Mouse (Mus musculus) kidney, postnatal 14 days (tissue): ENCODE results near the gene Gak.

ENCODE experiments used
- DNase-seq: peaks from one replicate; pipeline ENCODE4 v3.0.0; 2022; ENCODE audit warnings: mixed read lengths

Gak gene

GRCm38 (mm10) chr5:108629634-108630483 lies at the start of gene Gak, which contains the start of gene Tmem175:
TSS of gene Gak (minus strand) at chr5:108629755.
TSS of gene Tmem175 (plus strand) at chr5:108629770.
- peak; percentile 96 for DNase-seq

- DNase-seq = peak; percentile 61
Measured at GRCm38 (mm10) chr5:108678296-108678854, 48.8 kb upstream of the Gak start.

- DNase-seq = peak; percentile 65
Measured at GRCm38 (mm10) chr5:108677605-108678295, 48.2 kb upstream of the Gak start.

GRCm38 (mm10) chr5:108676772-108677498 lies 47.4 kb upstream of the Gak start:
- DNase-seq = no peak

- peak; percentile 77 for DNase-seq
Measured at GRCm38 (mm10) chr5:108675251-108675816, 45.8 kb upstream of the Gak start, which contains the start of gene Slc26a1. TSS of gene Slc26a1 (minus strand) at chr5:108675569.

- peak; percentile 75 for DNase-seq
Measured at GRCm38 (mm10) chr5:108674624-108675023, 45.1 kb upstream of the Gak start.

DNA sequence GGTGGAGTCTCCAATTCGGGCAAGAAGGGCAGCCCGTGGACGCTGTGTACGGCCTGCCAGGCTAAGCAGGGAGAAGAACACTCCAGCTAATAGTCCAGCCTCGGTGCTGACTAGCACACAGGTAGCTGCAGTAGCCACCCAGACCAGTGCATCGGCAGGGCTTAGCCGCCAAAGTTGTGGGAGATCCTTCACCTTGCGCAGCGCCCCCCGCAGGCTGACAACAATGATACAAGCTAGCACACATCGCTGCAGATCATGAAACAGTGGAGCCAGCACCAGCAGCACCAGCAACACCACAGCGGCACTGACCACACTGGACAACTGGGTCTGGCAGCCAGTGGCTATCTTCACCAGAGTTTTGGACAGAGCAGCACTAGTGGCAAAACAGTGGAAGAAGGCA lies 42.2 kb upstream of the Gak start:
- no peak for DNase-seq

DNA sequence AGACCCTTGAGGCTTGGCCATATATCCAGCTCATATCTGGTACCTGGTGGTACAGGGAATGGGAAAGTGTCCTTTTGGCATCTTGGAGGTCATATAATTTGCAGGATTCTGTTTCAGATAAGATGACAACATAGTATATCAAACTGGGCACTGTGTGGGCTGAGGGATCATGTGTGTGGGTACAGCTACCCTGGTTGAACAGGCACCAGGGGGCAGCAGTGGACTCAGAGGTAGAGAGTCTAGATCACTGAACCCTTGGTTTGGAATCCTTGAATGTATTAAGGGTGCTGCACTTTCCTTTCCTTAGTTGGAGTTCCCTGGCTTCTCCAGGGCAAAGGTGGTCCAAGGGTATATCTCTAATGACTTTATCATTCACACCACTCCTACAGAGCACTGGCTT lies 41.2 kb upstream of the Gak start:
- peak; percentile 61 for DNase-seq

DNA sequence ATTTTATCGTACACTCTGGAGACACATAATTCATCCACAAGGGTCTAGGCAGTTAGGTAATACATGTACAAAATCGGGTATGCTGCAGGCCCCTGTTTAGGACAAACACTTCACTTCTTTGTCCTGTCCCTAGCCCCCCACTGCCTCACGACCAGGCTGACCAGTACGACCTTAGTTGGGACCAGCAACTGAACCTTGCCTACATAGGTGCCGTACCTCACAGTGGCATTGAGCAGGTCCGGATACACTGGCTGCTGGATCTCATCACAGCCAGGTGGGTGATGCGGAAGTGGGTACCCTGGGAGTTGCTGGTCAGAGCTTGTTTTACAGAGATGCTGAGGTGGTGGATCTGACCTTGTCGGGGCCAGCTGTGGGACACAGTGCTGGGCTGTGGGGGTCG lies 40.4 kb upstream of the Gak start:
- no peak for DNase-seq

DNA sequence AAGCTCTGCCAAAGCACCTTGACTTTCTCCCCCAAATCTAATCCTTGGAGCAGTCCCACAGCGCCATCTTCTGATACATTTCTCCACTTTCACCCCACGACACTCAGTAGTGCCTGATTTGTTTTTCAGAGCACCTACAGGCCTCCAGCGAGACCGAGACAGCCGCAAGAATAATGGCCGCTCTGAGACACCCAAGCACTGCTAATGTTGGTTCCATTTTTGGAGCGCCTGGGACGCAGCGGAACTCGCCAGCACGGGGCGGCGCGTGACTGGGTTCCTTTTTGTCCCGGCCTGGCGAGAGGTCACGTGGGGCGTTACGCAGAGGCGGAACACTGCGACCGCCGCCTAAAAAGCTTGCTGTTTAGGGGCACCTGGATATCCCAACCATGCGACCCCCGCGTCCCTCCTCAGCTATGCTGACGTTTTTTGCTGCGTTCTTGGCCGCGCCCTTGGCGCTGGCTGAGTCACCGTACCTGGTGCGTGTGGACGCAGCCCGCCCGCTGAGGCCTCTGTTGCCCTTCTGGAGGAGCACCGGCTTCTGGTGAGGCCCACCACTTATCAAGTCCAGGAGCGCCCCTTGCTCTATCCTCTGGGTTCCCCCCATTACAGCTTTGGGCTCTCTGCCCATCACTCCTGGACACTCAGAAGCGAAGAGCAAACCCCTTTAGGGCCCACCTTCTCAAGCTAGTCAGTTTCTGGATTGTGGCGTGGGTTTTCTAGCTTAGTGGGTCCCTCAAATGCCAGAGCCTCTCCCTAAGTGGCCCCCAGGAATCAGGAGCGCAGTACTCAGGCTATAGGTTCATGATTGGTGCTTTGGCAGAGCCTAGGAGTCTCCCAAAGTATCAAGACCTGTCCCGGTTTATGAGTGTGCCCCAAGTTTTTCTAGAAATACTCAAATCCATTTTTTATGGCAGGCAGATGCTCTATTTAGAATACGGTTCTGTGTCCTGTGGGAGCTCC lies 39.7 kb upstream of the Gak start, which contains the start of gene Dgkq:
Dgkq (minus strand) TSS at position 696 of the 960 bp plus-strand sequence.
- peak; percentile 92 for DNase-seq

DNA sequence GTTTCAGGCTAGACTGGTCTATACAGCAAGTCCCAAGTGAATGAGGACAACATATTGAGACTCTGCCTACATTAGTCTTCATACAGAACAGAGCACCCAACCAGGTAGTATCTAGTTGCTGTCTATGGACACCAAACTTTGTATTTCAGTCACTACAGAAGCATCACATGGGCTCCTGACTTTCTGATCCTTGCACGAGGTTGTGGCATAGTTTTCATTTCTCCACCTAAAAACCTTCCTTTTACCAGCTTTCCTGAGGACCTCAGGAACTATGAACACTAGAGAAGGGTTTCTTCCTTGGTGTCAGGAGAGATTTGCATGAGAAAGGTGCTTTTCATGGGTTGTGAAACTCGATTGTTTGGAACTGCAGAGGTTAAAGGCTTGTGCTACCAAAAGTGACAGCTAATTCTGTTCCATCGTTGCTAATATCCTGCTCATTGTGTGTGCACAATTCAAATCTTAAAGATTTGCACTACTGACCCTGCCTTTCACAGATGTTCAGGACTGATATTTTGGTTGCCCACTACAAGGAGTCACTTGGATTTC lies 38.9 kb upstream of the Gak start:
- DNase-seq = no peak

GRCm38 (mm10) chr5:108667370-108667769 lies 37.8 kb upstream of the Gak start:
- no peak for DNase-seq

DNA sequence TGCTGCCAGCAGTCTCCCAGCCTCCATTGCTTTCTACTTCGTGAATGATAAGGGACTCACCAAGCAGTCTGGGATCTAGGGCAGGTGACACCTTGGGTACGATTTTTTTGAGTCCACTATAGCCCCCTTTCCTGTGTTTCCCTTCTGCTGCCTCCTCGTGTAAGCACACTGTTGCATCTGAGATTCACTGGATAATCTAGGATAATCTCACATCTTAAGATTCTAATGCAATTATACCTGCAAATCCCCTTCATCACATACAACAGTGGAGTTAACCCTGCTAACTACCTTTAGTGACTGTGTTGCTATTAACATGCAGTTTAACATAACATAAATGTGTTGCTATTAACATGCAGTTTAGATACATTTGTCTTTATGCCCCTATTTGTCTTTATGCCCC lies 35.5 kb upstream of the Gak start:
- no peak for DNase-seq

GRCm38 (mm10) chr5:108662772-108663171 lies 33.2 kb upstream of the Gak start:
- DNase-seq = no peak

DNA sequence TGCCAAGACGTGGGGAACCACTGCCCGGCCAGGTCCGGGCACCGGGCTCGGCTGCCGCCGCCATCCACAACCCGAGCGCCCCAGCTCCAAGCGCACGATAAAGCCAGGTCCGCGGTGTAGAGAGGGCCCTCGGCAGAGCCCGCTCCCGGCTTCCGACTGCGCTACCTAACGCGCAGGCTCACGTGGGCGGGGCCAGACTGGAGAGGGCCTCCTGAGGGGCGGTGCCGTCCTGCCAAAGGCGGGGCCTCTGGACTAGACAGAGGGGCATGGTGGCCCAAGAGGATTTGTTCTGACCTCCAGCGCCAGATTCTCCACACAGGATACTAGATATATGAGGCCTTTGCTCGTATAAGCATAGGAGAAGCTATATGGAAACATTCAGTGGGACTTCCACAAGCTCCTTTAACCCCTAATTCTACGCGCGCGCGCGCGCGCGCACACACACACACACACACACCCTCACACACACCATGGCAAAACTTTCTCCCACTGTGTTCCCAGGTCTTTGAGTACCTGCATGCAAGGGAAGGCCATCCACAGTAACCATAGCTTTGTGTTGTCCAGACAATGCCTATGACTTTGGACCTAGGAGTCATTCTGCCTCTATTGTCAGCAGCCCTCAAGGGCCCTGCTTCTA lies 31.2 kb upstream of the Gak start:
- DNase-seq = peak; percentile 95

DNA sequence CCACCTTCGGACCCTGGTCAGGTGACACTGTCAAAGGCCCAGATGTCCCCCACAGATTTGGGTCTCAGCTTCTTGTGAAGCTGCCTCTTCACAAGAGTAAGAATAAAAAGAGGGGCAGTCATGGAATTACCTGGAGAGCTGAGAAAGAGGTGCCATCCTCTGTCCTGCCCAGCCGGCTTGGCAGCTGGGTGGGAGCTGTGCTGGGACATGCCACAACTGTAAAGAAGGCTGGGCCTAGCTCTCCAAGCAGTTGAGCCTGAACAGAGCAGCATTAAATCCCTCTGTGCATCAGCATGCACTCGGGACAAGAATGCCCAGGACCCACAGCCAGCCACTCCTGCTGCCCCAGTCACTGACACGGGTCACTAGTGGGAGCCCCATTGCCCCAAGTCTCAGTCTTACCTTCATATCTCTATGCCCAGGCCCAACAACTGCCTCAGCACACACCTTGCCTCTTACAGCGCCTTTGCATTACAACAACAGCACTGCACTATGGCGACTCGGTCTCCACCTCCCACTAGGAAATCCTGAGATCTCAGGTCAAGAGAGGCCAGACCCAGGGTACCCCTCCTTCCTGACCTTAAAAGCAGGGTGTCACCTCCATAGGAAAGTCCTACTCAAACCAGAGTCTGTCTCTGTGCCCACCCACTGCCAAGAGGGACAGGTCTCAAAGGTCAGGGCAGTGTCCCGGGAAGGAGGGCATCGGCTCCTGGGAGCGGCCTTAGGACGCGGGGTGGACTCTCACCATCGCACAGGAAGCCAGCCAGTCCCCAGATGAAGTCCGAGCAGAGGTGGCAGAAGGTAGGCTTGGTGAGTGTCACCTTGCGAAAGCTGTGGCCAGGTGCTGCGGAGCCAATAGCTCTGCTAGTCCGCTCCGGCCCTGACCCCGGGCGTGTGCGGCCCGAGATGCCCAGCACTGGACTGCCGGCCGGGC lies 30.4 kb upstream of the Gak start, which contains the start of gene Idua:
Idua (plus strand) TSS at position 634 of the 934 bp plus-strand sequence.
- DNase-seq = no peak

- no peak for DNase-seq
Measured at GRCm38 (mm10) chr5:108658611-108659010, 29.1 kb upstream of the Gak start.

DNA sequence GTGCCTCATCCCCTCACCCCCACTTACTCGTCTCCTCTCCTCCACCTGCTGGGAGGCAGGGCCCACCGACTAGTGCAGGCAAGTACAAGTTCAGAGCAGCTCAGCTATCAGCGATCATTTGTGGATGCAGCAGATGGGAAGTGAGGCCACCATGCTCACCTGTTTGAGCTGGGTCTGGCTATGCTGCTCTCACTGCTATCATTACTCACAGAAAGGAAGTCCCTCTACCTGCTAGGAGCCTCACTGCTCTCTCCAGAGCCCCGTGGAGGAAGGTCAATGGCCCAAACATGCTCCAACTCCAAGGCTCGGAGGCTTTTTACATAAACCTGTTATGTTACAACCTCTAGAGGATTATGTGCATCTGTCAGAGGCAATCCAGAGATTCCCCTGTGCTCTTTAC lies 27.9 kb upstream of the Gak start:
- no peak for DNase-seq
